Mouse (Mus musculus) lung, postnatal 36 days (tissue): ENCODE data around the gene Acad11.
A peak's percentile ranks its signal among the peaks of the same experiment; 100 is the strongest.

Experiments
- DNase-seq: peaks from one replicate; pipeline ENCODE4 v3.0.0; 2022; ENCODE audit warnings: mixed read lengths

Gene Acad11

GRCm38 (mm10) chr9:104085730-104086429 lies 22.7 kb downstream of the Acad11 start:
- DNase-seq = no peak

DNA sequence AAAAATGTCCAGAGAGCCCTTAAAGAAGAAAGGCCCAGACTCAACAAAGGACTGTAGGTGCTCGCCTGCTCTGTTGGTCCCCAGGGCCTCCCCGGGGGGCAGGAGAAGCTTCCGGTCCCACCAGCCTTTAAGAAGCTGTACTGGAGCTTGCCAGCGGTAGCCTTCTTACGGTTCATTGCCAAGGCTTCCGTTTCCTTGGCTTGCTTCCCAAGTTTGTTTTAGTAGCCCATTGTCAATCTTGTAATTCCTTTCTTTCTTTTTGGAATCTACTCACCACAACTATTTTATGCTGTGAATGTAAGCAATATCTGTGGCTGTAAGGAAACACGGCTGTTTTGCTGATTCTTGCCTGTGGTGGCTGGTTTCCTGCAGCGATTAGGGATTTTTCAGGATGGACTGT lies 25.4 kb downstream of the Acad11 start:
- peak; percentile 75 for DNase-seq

DNA sequence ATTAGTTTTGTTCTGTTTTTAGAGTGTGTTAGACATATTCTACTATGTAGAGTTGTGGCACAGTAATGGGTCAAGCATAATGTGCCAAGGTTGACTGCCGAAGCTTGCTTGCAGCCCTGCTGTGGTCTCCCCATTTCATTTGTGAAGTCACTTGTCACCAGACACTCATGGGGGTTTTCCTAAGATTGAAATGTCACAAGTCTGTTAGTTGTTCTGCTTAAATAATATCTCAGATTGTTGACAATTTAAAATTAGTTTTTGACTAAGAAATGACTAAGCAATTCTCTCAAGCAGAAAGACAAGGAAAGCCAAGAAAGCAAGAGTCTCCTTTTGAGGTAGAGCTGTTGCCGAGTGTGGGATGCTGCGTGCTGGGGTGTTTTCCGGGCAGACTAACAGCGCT lies 29.8 kb downstream of the Acad11 start:
- DNase-seq = no peak

DNA sequence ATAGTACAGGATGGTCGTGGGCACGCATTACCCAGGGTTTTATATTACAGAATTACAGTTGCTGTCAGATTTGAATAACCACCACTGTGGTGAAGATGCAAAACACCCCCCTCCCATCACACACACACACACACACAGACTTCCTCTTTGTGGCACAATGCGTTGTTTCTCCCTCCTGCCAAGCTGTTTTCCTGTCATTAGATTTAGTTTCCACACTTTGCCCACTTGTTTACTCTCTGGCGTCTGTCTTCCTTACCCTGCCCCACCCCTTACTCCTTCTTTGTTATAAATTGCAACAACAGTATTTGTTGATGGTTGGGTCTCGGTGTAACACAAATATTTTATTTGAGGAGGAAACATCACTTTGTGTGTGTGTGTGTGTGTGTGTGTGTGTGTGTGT lies 35.1 kb downstream of the Acad11 start:
- DNase-seq = peak; percentile 63

DNA sequence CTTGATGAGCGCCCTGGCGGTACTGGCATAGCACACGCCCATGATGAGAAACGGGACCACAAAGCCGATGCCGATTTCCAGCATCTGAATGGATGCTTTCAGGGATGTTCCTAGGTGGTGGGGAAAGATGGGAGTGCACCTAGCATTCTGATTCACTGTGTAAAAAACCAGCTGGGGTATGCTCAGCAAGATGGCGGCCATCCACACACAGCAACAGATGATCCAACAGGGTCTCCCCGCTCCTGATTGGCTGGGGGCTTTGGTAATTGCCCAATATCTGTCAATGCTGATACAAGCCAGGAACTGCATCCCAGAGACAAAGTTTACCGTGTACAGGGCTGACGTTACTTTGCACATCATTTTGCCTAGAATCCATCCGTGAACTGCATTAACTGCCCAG lies 35.9 kb downstream of the Acad11 start:
- DNase-seq = no peak

- peak; percentile 28 for DNase-seq
Measured at GRCm38 (mm10) chr9:104100822-104101221, 37.6 kb downstream of the Acad11 start.

DNA sequence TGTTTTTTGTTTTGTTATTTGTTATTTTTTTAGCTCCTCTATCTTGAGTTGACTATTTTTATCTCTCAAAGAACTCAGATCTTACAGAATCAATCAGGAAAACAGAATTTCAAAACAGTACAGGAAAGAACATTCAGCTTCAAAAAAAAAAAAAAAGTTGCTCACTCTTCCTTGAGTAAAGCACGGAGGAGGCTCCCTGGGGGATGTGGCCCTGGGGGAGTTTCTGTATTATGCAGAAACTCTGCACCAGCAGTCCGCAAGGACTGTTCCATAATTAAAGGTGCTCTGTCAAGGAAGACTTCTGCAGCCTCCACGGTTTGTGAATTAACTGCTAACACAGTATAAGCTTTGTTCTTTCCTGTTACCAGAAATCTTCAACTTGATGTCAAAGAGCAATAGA lies 38.3 kb downstream of the Acad11 start:
- no peak for DNase-seq

GRCm38 (mm10) chr9:104102301-104102700 lies 39.1 kb downstream of the Acad11 start:
- no peak for DNase-seq

DNA sequence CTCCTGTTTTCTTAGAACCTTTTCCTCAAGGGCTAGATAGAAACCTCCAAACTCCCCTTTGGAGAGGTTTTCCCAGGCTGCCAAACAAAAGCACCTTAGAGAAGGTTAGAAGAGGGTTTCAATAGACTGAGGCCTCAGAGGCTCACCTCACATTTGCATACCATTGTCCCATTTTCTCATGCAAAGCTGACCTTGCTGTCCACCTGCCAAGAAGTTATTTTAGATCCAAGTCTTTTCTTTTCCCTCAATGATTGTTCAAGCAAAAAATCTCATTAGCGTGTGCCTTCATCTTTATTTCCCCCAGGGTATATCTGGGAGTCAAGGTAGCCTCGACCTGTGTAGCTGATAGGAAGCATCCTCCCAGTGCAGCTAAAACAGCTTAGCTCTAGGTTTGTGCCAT lies 39.7 kb downstream of the Acad11 start:
- no peak for DNase-seq

DNA sequence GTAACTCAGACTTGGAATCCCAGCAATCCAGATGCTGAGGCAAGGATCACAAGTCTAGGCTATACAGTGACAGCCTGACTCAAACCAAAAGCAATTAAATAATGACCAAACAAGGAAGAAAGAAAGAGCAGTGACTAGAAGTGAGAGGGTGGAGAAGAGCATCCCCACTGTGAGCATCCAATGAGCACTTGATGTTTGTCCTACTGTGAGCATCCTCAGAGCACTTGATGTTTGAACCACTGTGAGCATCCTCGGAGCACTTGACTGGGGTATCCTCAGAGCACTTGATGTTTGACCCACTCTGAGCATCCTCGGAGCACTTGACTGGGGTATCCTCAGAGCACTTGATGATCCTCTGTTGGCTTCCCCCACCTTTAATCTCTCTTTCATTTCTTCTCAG lies 41.8 kb downstream of the Acad11 start:
- DNase-seq = no peak

- no peak for DNase-seq
Measured at GRCm38 (mm10) chr9:104106930-104107329, 43.8 kb downstream of the Acad11 start.

GRCm38 (mm10) chr9:104107482-104107881 lies 44.3 kb downstream of the Acad11 start:
- no peak for DNase-seq

DNA sequence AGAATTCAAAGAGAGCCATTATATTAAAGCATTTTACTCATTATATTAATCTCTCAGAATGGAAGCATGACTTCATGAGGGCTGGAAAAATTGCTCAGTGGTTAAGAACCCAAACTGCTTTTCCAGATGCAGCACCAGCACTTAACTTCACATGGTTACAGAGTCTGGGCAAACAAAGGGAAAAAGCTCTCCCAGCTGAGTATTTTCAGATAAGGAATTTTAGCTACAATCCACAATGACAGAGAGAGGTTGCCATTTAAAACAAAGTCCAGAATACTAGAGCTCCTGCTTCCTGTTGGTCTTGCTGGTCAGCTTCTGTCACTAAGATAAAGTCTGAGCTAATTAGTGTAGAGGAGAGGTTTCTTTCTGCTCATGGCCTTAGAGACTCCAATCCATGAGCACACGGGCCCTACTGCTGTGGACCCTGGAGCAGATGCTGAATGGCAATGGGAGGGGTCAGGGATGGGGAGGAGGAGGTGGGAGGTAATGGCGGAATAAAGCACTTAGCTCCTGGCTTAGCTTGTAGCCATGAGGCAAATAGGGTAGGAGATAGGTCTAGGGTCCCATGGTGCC lies 45.5 kb downstream of the Acad11 start:
- DNase-seq = no peak

DNA sequence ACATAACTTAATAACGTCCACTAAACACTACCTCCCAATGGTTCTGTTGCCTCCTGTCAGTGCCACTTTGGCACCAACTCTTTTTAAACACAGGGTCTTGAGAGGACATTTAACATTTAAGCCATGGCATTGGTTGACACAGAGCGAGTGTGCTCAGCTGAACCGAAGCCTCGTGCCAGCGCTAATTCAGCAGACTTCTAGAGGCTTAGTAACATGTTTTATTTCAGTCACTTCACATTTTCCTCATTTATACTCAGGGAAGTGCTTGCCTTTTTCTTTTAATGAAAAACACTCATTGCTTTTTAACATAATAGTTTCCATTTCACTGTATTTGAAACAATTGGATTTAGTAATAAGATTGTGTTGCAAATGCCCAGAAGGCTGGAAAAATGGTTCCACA lies 46.0 kb downstream of the Acad11 start:
- no peak for DNase-seq

- no peak for DNase-seq
Measured at GRCm38 (mm10) chr9:104123101-104123500, 59.9 kb downstream of the Acad11 start.

DNA sequence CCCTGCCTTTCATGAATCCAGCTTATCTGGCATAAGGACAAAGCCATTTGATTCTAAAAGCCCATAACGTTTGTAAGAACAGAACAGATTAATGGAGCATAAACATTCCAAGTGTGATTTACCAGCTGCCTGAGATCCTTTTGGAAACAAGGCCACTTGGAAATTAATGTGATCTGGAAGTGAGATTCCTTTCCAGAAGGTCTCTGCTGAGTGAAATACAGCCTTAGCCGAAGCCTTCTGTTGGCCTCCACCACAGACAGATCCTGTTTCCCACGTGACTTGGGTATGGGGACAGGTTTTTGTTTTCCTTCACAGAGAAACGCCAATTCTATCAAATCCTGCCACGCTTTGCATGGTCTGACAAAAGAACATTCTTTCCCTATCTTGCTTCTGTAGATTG lies 60.4 kb downstream of the Acad11 start:
- DNase-seq = no peak

DNA sequence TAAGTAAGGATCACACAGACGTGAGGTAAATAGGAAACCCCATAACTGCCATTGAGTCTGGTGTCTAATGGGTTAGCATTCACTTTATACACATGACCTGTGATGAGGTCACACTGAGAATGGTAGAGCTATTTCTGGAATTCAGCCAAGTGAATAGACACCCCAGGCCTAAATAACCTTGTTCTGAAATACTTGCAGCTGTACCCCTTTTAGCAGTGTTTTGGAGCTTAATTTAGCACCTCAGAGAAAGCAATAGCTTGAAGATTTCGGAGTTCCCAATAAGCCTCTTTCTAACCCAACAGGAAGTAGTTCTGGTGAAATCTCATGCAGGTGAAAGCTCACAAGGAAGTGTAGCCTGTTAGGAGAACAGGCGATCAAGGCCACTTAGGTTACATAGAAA lies 63.7 kb downstream of the Acad11 start, which contains the start of gene Ackr4:
Gene Ackr4, minus strand, starts transcription at position 101 of the 400 bp plus-strand sequence.
- DNase-seq = no peak

DNA sequence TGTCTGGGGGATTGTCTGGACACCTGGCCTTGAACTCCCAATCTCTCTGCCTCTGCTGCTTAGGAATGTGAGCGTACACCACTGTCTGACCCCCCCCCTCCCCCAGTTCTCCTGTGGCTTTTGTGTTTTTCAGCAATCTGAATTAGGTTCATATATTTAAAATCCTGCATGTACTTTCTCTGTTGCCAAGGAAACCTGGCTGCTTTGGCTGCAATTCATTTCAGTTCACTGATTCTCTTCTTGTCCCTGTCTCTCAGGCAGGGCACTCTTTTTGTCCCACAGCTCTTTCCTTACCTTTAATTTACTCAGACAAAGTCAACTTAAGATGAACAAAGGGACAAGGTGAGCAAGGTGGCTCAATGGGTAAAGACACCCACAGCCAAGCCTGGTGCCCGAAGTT lies 64.9 kb downstream of the Acad11 start:
- no peak for DNase-seq

- no peak for DNase-seq
Measured at GRCm38 (mm10) chr9:104130141-104130755, 67.1 kb downstream of the Acad11 start.

GRCm38 (mm10) chr9:104140351-104140750 lies 77.2 kb downstream of the Acad11 start:
- no peak for DNase-seq

- no peak for DNase-seq
Measured at GRCm38 (mm10) chr9:104142805-104143204, 79.6 kb downstream of the Acad11 start.

GRCm38 (mm10) chr9:104144314-104144996 lies 81.3 kb downstream of the Acad11 start:
- DNase-seq = peak; percentile 14

- no peak for DNase-seq
Measured at GRCm38 (mm10) chr9:104146683-104147082, 83.5 kb downstream of the Acad11 start.

DNA sequence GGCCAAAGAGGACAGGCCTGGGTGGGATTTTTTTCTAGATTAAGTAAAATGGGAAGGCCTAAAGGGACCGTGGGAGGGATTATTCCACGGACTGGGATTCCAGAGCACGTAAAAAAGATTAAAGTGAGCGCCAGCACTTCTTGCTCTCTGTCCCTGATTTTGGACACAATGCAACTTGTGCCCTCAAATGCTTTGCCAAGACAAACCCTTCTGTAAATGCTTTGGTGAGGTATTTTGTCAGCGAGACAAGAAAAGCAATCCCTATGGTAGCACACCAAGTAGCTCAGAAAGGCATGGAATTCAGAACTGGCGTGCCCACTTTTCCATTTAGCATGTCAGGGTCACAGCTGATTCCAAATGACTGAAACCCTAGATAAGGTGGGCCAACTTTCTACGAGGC lies 85.8 kb downstream of the Acad11 start:
- DNase-seq = no peak
